Mouse (Mus musculus) liver, postnatal 0 days (tissue): ENCODE measurements around the gene Tent5b.

Experiments
- CTCF ChIP-seq: sonication (generic); IDR thresholded peaks from 2 replicates; pipeline ENCODE4 v1.5.1; 2016; ENCODE audit warnings: antibody characterized with exemption, low read depth
- EP300 ChIP-seq: IDR thresholded peaks from 2 replicates; pipeline ENCODE4 v1.6.1; 2016; ENCODE audit warnings: antibody characterized with exemption, low read depth, mild to moderate bottlenecking

DNA sequence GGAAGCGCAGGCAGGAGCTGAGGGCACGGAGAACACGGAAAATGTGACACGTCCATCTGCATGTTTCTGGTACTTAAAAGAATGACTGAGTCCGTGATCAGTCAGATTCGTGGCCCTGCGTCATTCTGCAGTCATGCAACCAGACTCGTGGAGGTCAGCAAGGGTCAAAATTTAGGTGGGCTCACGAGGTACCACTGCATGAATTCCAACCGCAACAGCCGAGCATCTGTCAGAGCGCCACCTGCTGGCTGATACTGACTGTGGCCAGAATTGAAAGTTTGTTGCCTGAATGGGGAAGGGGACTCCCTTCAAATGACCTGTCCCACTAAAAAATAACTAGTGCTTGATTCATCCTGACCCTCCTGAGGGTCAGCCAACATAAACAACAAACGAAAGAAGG lies 30.2 kb upstream of the Tent5b start:
- TF ChIP-seq EP300 = no peak
- TF ChIP-seq CTCF = peak; percentile 89
